Mouse (Mus musculus): Measurements from ENCODE around the gene Tbk1. TPM values are rescaled to one million over a fixed set of nuclear protein-coding genes. Genes with fewer than 3 reads are reported as not detected.

Gene Tbk1
- polyA plus RNA-seq, 1 experiment from 2014 or later: 36.2 TPM

- H3K9ac ChIP-seq (replicated peaks; ENCODE audit: low read length): no peak overlapping the region
Observed at GRCm38 (mm10) chr10:121568534-121568933, 18.1 kb downstream of the Tbk1 start.

GRCm38 (mm10) chr10:121568026-121568425 is 18.6 kb downstream of the Tbk1 start:
- Histone ChIP-seq H3K9ac (replicated peaks; ENCODE audit: low read length) (no peak overlapping the region), H3K9me3 (ENCODE audit: control insufficient read depth, low read length) (no peaks in the 10 kb centered on the region), H3K27me3 (ENCODE audit: control insufficient read depth, insufficient read depth, low read length) (no peaks in the 10 kb centered on the region), H3K36me3 (ENCODE audit: control insufficient read depth, insufficient read depth, low read length) (peaks cover 45% of the 10 kb centered on the region), H3K4me1 (ENCODE audit: control insufficient read depth, insufficient read depth, low read length) (peaks cover 17% of the 10 kb centered on the region), H3K4me3 (replicated peaks; ENCODE audit: low read depth, low read length) (no peak overlapping the region), H3K27ac (replicated peaks; ENCODE audit: low read depth, low read length) (no peak overlapping the region), H3K4me2 (ENCODE audit: low read length) (no peak overlapping the region)
- WGBS: 94% methylated on average over 10 of the region's 10 CpGs
- DNase-seq: no peak
- ATAC-seq (ENCODE audit: low FRiP score, low TSS enrichment): no peak

More at GRCm38 (mm10) chr10:121568534-121568933, 18.1 kb downstream of the Tbk1 start:
- DNase-seq: no peak
- Histone ChIP-seq H3K4me2 (ENCODE audit: low read length) (peak overlapping the region; percentile 52), H3K36me3 (ENCODE audit: control insufficient read depth, insufficient read depth, low read length) (peaks cover 40% of the 10 kb centered on the region), H3K4me3 (replicated peaks; ENCODE audit: low read depth, low read length) (0 out of 2 replicates have a peak overlapping the region, but pooled peaks have one; percentile 20), H3K27me3 (ENCODE audit: control insufficient read depth, insufficient read depth, low read length) (no peaks in the 10 kb centered on the region), H3K4me1 (ENCODE audit: control insufficient read depth, insufficient read depth, low read length) (peaks cover 17% of the 10 kb centered on the region), H3K27ac (replicated peaks; ENCODE audit: low read depth, low read length) (peak overlapping the region; percentile 84), H3K9me3 (ENCODE audit: control insufficient read depth, low read length) (no peaks in the 10 kb centered on the region)
- 45% methylated on average over 7 of the region's 7 CpGs for WGBS
- peak; percentile 25; the same call in 1 of the 2 replicates for ATAC-seq (ENCODE audit: low FRiP score, low TSS enrichment)

- peaks cover 48% of the 10 kb centered on the region for H3K36me3 ChIP-seq (ENCODE audit: control insufficient read depth, insufficient read depth, low read length)
- DNase-seq: no peak
- H3K27ac ChIP-seq (replicated peaks; ENCODE audit: low read depth, low read length): no peak overlapping the region
- peaks cover 11% of the 10 kb centered on the region for H3K4me1 ChIP-seq (ENCODE audit: control insufficient read depth, insufficient read depth, low read length)
- WGBS: 89% methylated on average over 8 of the region's 8 CpGs
- H3K4me3 ChIP-seq (replicated peaks; ENCODE audit: low read depth, low read length): no peak overlapping the region
- H3K27me3 ChIP-seq (ENCODE audit: control insufficient read depth, insufficient read depth, low read length): no peaks in the 10 kb centered on the region
- ATAC-seq (ENCODE audit: low FRiP score, low TSS enrichment): no peak
- no peak overlapping the region for H3K9ac ChIP-seq (replicated peaks; ENCODE audit: low read length)
- no peaks in the 10 kb centered on the region for H3K9me3 ChIP-seq (ENCODE audit: control insufficient read depth, low read length)
- H3K4me2 ChIP-seq (ENCODE audit: low read length): no peak overlapping the region
Observed at GRCm38 (mm10) chr10:121564447-121564846, 22.1 kb downstream of the Tbk1 start.

GRCm38 (mm10) chr10:121558231-121558630 is 28.4 kb downstream of the Tbk1 start:
- 83% methylated on average over 2 of the region's 2 CpGs for WGBS
- no peak overlapping the region for H3K27ac ChIP-seq (replicated peaks; ENCODE audit: low read depth, low read length)
- H3K9me3 ChIP-seq (ENCODE audit: control insufficient read depth, low read length): no peaks in the 10 kb centered on the region
- no peaks in the 10 kb centered on the region for H3K4me1 ChIP-seq (ENCODE audit: control insufficient read depth, insufficient read depth, low read length)
- H3K9ac ChIP-seq (replicated peaks; ENCODE audit: low read length): no peak overlapping the region
- H3K4me2 ChIP-seq (ENCODE audit: low read length): no peak overlapping the region
- DNase-seq (no peak), ATAC-seq (ENCODE audit: low FRiP score, low TSS enrichment) (no peak)
- H3K36me3 ChIP-seq (ENCODE audit: control insufficient read depth, insufficient read depth, low read length): peaks cover 81% of the 10 kb centered on the region
- no peak overlapping the region for H3K4me3 ChIP-seq (replicated peaks; ENCODE audit: low read depth, low read length)
- no peaks in the 10 kb centered on the region for H3K27me3 ChIP-seq (ENCODE audit: control insufficient read depth, insufficient read depth, low read length)

GRCm38 (mm10) chr10:121556263-121556662 is 30.3 kb downstream of the Tbk1 start:
- H3K4me2 ChIP-seq (ENCODE audit: low read length): no peak overlapping the region
- no peaks in the 10 kb centered on the region for H3K27me3 ChIP-seq (ENCODE audit: control insufficient read depth, insufficient read depth, low read length)
- peaks cover 83% of the 10 kb centered on the region for H3K36me3 ChIP-seq (ENCODE audit: control insufficient read depth, insufficient read depth, low read length)
- WGBS: 79% methylated on average over 6 of the region's 6 CpGs
- no peaks in the 10 kb centered on the region for H3K9me3 ChIP-seq (ENCODE audit: control insufficient read depth, low read length)
- H3K27ac ChIP-seq (replicated peaks; ENCODE audit: low read depth, low read length): no peak overlapping the region
- ATAC-seq (ENCODE audit: low FRiP score, low TSS enrichment): no peak
- H3K9ac ChIP-seq (replicated peaks; ENCODE audit: low read length): no peak overlapping the region
- no peak overlapping the region for H3K4me3 ChIP-seq (replicated peaks; ENCODE audit: low read depth, low read length)
- no peak for DNase-seq
- H3K4me1 ChIP-seq (ENCODE audit: control insufficient read depth, insufficient read depth, low read length): no peaks in the 10 kb centered on the region

- no peaks in the 10 kb centered on the region for H3K4me1 ChIP-seq (ENCODE audit: control insufficient read depth, insufficient read depth, low read length)
- WGBS: 92% methylated on average over 9 of the region's 9 CpGs
- peaks cover 83% of the 10 kb centered on the region for H3K36me3 ChIP-seq (ENCODE audit: control insufficient read depth, insufficient read depth, low read length)
- no peak overlapping the region for H3K27ac ChIP-seq (replicated peaks; ENCODE audit: low read depth, low read length)
- ATAC-seq (ENCODE audit: low FRiP score, low TSS enrichment): no peak
- no peak for DNase-seq
- H3K9me3 ChIP-seq (ENCODE audit: control insufficient read depth, low read length): no peaks in the 10 kb centered on the region
- H3K4me2 ChIP-seq (ENCODE audit: low read length): no peak overlapping the region
- no peak overlapping the region for H3K4me3 ChIP-seq (replicated peaks; ENCODE audit: low read depth, low read length)
- H3K27me3 ChIP-seq (ENCODE audit: control insufficient read depth, insufficient read depth, low read length): no peaks in the 10 kb centered on the region
- no peak overlapping the region for H3K9ac ChIP-seq (replicated peaks; ENCODE audit: low read length)
Observed at GRCm38 (mm10) chr10:121550334-121550733, 36.3 kb downstream of the Tbk1 start.

- DNase-seq: no peak
- peaks cover 79% of the 10 kb centered on the region for H3K36me3 ChIP-seq (ENCODE audit: control insufficient read depth, insufficient read depth, low read length)
- ATAC-seq (ENCODE audit: low FRiP score, low TSS enrichment): no peak
- no peaks in the 10 kb centered on the region for H3K4me1 ChIP-seq (ENCODE audit: control insufficient read depth, insufficient read depth, low read length)
- no peak overlapping the region for H3K4me3 ChIP-seq (replicated peaks; ENCODE audit: low read depth, low read length)
- H3K9ac ChIP-seq (replicated peaks; ENCODE audit: low read length): no peak overlapping the region
- no peak overlapping the region for H3K4me2 ChIP-seq (ENCODE audit: low read length)
- 93% methylated on average over 5 of the region's 5 CpGs for WGBS
- no peaks in the 10 kb centered on the region for H3K27me3 ChIP-seq (ENCODE audit: control insufficient read depth, insufficient read depth, low read length)
- H3K27ac ChIP-seq (replicated peaks; ENCODE audit: low read depth, low read length): no peak overlapping the region
- no peaks in the 10 kb centered on the region for H3K9me3 ChIP-seq (ENCODE audit: control insufficient read depth, low read length)
Observed at GRCm38 (mm10) chr10:121549670-121550069, 36.9 kb downstream of the Tbk1 start.

- DNase-seq (no peak), ATAC-seq (ENCODE audit: low FRiP score, low TSS enrichment) (no peak)
- Histone ChIP-seq H3K27ac (replicated peaks; ENCODE audit: low read depth, low read length) (no peak overlapping the region), H3K9me3 (ENCODE audit: control insufficient read depth, low read length) (no peaks in the 10 kb centered on the region), H3K4me3 (replicated peaks; ENCODE audit: low read depth, low read length) (no peak overlapping the region), H3K36me3 (ENCODE audit: control insufficient read depth, insufficient read depth, low read length) (peaks cover 56% of the 10 kb centered on the region), H3K9ac (replicated peaks; ENCODE audit: low read length) (no peak overlapping the region), H3K4me1 (ENCODE audit: control insufficient read depth, insufficient read depth, low read length) (no peaks in the 10 kb centered on the region), H3K27me3 (ENCODE audit: control insufficient read depth, insufficient read depth, low read length) (no peaks in the 10 kb centered on the region), H3K4me2 (ENCODE audit: low read length) (no peak overlapping the region)
- WGBS: 76% methylated on average over 6 of the region's 6 CpGs
Observed at GRCm38 (mm10) chr10:121547162-121547561, 39.4 kb downstream of the Tbk1 start.

- Histone ChIP-seq H3K4me1 (ENCODE audit: control insufficient read depth, insufficient read depth, low read length) (no peaks in the 10 kb centered on the region), H3K27ac (replicated peaks; ENCODE audit: low read depth, low read length) (no peak overlapping the region), H3K27me3 (ENCODE audit: control insufficient read depth, insufficient read depth, low read length) (no peaks in the 10 kb centered on the region), H3K4me2 (ENCODE audit: low read length) (no peak overlapping the region), H3K9me3 (ENCODE audit: control insufficient read depth, low read length) (no peaks in the 10 kb centered on the region), H3K4me3 (replicated peaks; ENCODE audit: low read depth, low read length) (no peak overlapping the region), H3K36me3 (ENCODE audit: control insufficient read depth, insufficient read depth, low read length) (peaks cover 29% of the 10 kb centered on the region), H3K9ac (replicated peaks; ENCODE audit: low read length) (no peak overlapping the region)
- ATAC-seq (ENCODE audit: low FRiP score, low TSS enrichment) (no peak), DNase-seq (no peak)
- 95% methylated on average over 6 of the region's 6 CpGs for WGBS
Observed at GRCm38 (mm10) chr10:121543577-121543976, 43.0 kb downstream of the Tbk1 start.

All from midbrain, embryonic 14.5 days (tissue).